Mouse (Mus musculus) liver, embryonic 14.5 days (tissue): ENCODE measurements around the gene Ptp4a2. TPM values are rescaled to one million over a fixed set of nuclear protein-coding genes. Genes with fewer than 3 reads are reported as not detected.

Source experiments
- ATAC-seq: fragments of 200-750 bp; cut with Nextera tagmentation; 2 replicates; pipeline ENCODE4 v1.8.0; 2017; ENCODE audit warnings: moderate number of reproducible peaks, mild to moderate bottlenecking, moderate library complexity; ENCODE audit not compliant: insufficient read depth
- DNase-seq, 3 experiments: peaks; one replicate each; pipeline ENCODE4 v3.0.0-alpha.2; 2012 to 2013; ENCODE audit warnings: low read depth in 3 of 3, low spot score in 3 of 3
- H3K27ac ChIP-seq: fragments of 300-500 bp; sonication (generic); 2 replicates; pipeline ENCODE4 v1.5.1; 2014; ENCODE audit warnings: moderate library complexity, mild to moderate bottlenecking, control low read depth, inconsistent platforms
- H3K27me3 ChIP-seq: fragments of 300-500 bp; sonication (generic); 2 replicates; pipeline ENCODE4 v1.6.1; 2014; ENCODE audit warnings: mild to moderate bottlenecking, low read length, moderate library complexity; ENCODE audit not compliant: control insufficient read depth, insufficient read depth
- H3K36me3 ChIP-seq: fragments of 300-500 bp; sonication (generic); replicated peaks from 2 replicates; pipeline ENCODE4 v1.6.1; 2014; ENCODE audit warnings: low read depth; ENCODE audit not compliant: control insufficient read depth, insufficient read depth
- H3K4me1 ChIP-seq, 2 experiments: fragments of 200-500 bp in 1 of 2; fragments of 300-500 bp in 1 of 2; sonication (generic) in 1 of 2; replicated peaks; 2 replicates each; pipeline ENCODE4 v1.6.1; 2012 to 2014; ENCODE audit warnings: antibody characterized with exemption in 1 of 2, inconsistent platforms in 1 of 2, low read length in 1 of 2; ENCODE audit not compliant: control insufficient read depth in 2 of 2, insufficient read depth in 2 of 2
- H3K4me2 ChIP-seq: fragments of 300-500 bp; sonication (generic); 2 replicates; pipeline ENCODE4 v1.6.1; 2014; ENCODE audit warnings: low read depth, mild to moderate bottlenecking, control low read depth, moderate library complexity
- H3K4me3 ChIP-seq, 2 experiments: fragments of 200-500 bp in 1 of 2; fragments of 300-500 bp in 1 of 2; sonication (generic) in 1 of 2; 2 replicates each; pipeline ENCODE4 v1.5.1; 2012 to 2014; ENCODE audit warnings: low read depth in 2 of 2, low read length in 2 of 2, mild to moderate bottlenecking in 2 of 2, control low read depth in 1 of 2, inconsistent platforms in 1 of 2, moderate library complexity in 1 of 2; ENCODE audit not compliant: insufficient read depth in 1 of 2
- H3K9ac ChIP-seq: fragments of 300-500 bp; sonication (generic); replicated peaks from 2 replicates; pipeline ENCODE4 v1.6.1; 2014; ENCODE audit warnings: mild to moderate bottlenecking, control low read depth, moderate library complexity
- H3K9me3 ChIP-seq: fragments of 300-500 bp; sonication (generic); 2 replicates; pipeline ENCODE4 v1.6.1; 2016; ENCODE audit warnings: low read length, mixed read lengths; ENCODE audit not compliant: control insufficient read depth
- CTCF ChIP-seq: IDR thresholded peaks from 2 replicates; pipeline ENCODE4 v1.5.1; 2016; ENCODE audit warnings: antibody characterized with exemption, low read depth, control low read depth
- EP300 ChIP-seq: IDR thresholded peaks from 2 replicates; pipeline ENCODE4 v1.6.1; 2016; ENCODE audit warnings: antibody characterized with exemption, low read depth
- WGBS: fragments of 180-500 bp; shearing (Covaris S2); extraction: QIAGEN DNeasy Blood & Tissue Kit; methylation state at CpG from one replicate; pipeline ENCODE4 v1.1.7; 2014; ENCODE audit not compliant: insufficient replicate concordance; 5-methylcytosine and 5-hydroxymethylcytosine counted together
- polyA plus RNA-seq, 2 experiments: library from polyadenylated mRNA; depleted of rRNA in 1 of 2; stranded (reverse) in 1 of 2; unstranded in 1 of 2; fragments of >200 nt; fragmentation: Nextera tagmentation in 1 of 2; extraction: Ambion mirVana in 1 of 2; gene quantifications; 2 replicates each; pipeline versions ENCODE4 v1.2.1 to v1.2.3; 2012 to 2014

Ptp4a2 gene
- polyA plus RNA-seq, 2 experiments: 42.2 to 150 TPM

DNA sequence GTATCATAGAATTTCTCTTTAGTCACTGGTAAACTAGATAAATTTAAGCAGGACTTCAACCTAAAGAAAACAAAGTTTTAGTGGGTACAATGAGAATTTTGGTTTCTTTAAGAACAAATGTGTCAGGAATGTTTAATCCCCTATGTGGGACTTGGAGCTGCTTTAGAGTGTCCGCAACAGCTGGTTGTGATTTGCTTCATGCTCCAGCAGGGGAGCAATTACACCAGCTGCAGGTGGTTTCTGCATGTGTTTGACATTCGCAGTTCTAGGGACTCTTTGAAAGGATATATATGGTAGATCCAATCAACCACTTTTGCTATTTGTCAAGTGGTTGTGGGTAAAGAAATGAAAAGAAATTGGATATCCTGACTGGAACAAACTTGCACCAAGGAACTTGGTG lies 39.5 kb downstream of the Ptp4a2 start:
- DNase-seq (no peak), ATAC-seq (no peak)
- WGBS: 88% methylated on average over 2 of the region's 2 CpGs
- Histone ChIP-seq H3K27me3 (no peaks in the 10 kb centered on the region), H3K4me1 (peaks cover 3 to 15% of the 10 kb centered on the region in 2 experiments), H3K4me2 (no peak overlapping the region), H3K36me3 (peaks cover 29% of the 10 kb centered on the region), H3K9ac (no peak overlapping the region), H3K9me3 (no peaks in the 10 kb centered on the region), H3K27ac (no peak overlapping the region), H3K4me3 (no peak overlapping the region)
- no peak for TF ChIP-seq CTCF
- no peak for TF ChIP-seq EP300

DNA sequence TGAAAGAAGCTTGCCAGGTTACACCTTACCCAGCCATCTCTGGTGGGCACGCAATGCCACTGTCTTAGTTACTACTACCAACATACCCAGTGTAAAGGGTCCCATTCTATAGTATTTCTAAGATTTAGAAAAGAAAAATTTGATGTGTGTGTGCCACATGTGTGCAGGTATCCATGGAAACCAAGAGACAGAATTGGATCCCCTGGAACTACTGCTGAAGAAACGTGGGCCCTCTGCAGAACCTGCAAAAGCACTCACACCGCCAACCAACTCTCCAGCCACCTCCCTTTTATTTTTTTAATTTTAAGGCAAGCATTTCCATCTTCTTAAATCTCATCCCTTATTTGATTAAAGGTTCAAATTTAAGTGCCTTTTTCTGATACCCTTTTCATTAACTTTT lies 40.8 kb downstream of the Ptp4a2 start:
- no peak for TF ChIP-seq EP300
- no peak for TF ChIP-seq CTCF
- DNase-seq (no peak), ATAC-seq (no peak)
- Histone ChIP-seq H3K4me3 (no peak overlapping the region), H3K9ac (no peak overlapping the region), H3K27me3 (no peaks in the 10 kb centered on the region), H3K27ac (no peak overlapping the region), H3K36me3 (peaks cover 18% of the 10 kb centered on the region), H3K4me1 (peaks cover 5 to 19% of the 10 kb centered on the region in 2 experiments), H3K4me2 (no peak overlapping the region), H3K9me3 (no peaks in the 10 kb centered on the region)
- WGBS: 87% methylated on average over 3 of the region's 3 CpGs

DNA sequence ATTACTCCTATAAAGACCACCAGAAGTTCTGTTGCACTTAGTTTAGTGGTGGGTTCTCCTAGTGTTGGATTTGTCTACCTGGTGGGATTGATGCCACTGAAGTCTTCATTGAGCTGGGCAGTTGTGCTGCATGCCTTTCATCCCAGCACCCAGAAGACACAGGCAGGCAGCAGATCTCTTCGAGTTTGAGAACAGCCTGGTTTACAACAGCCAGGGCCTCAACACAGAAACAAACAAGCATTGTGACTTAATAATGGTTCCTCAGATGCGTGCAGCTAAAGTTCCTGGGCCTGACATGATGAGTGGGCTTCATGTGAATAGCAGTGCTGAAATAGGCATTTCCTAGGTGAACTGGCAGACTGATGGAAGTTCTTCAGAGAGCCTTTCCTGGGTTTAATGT lies 42.0 kb downstream of the Ptp4a2 start:
- ATAC-seq: no peak

DNA sequence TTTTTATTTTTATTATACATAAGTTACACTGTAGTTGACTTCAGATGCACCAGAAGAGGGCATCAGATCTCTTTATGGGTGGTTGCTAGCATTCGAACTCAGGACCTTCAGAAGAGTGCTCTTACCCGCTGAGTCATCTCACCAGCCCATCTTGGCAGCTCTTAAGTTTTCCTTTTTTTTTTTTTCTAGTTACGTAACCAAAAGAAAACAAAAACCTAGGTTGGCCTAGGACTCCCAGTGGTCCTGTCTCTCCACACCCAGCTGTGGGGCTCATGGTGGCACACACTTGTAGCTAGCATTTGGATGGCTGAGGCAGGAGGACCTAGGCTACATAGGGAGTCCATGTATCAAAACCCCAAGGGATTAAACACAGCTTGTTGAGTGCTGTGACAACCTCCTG lies 43.0 kb downstream of the Ptp4a2 start:
- TF ChIP-seq CTCF (no peak), EP300 (no peak)
- peaks cover 5 to 19% of the 10 kb centered on the region in 2 experiments for H3K4me1 ChIP-seq
- 75% methylated on average over 3 of the region's 3 CpGs for WGBS
- H3K9me3 ChIP-seq: no peaks in the 10 kb centered on the region
- H3K4me3 ChIP-seq: no peak overlapping the region
- no peak overlapping the region for H3K9ac ChIP-seq
- no peak overlapping the region for H3K4me2 ChIP-seq
- no peaks in the 10 kb centered on the region for H3K27me3 ChIP-seq
- no peak for DNase-seq
- no peak for ATAC-seq
- peaks cover 5% of the 10 kb centered on the region for H3K36me3 ChIP-seq
- H3K27ac ChIP-seq: no peak overlapping the region

More for the DNA sequence above, 42.0 kb downstream of the Ptp4a2 start:
- Histone ChIP-seq H3K4me2 (no peak overlapping the region), H3K9ac (no peak overlapping the region), H3K9me3 (no peaks in the 10 kb centered on the region), H3K27me3 (no peaks in the 10 kb centered on the region), H3K4me3 (no peak overlapping the region), H3K4me1 (peaks cover 5 to 19% of the 10 kb centered on the region in 2 experiments), H3K36me3 (peaks cover 10% of the 10 kb centered on the region), H3K27ac (no peak overlapping the region)
- DNase-seq: no peak
- TF ChIP-seq CTCF (no peak), EP300 (no peak)
- WGBS: 58% methylated on average over 2 of the region's 2 CpGs

DNA sequence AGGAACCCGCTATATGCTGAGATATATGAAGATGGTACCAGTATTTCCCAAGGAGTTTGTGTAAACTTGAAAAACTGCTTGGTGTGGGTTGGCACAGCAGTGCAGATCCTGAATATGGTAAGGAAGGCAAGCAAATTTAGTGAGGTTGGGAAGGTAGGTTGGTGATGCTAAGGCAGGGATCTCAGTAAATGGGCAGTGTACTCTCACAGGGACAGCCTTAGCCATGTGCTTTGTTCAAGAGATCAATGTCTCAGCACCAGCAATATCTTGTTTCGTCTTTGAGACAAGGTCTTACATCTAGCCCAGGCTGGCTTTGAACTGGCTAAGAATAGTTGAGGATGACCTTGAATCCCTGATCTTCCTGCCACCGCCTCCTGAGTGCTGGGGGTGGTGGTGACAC lies 43.6 kb downstream of the Ptp4a2 start:
- peaks cover 3% of the 10 kb centered on the region for H3K36me3 ChIP-seq
- no peak overlapping the region for H3K9ac ChIP-seq
- TF ChIP-seq EP300 (no peak), CTCF (no peak)
- H3K4me1 ChIP-seq: peaks cover 5 to 19% of the 10 kb centered on the region in 2 experiments
- WGBS: 68% methylated on average over 3 of the region's 3 CpGs
- H3K27me3 ChIP-seq: no peaks in the 10 kb centered on the region
- no peak overlapping the region for H3K4me3 ChIP-seq
- no peak overlapping the region; the same call in 1 of the 2 replicates for H3K4me2 ChIP-seq
- no peak for DNase-seq
- H3K27ac ChIP-seq: no peak overlapping the region
- H3K9me3 ChIP-seq: no peaks in the 10 kb centered on the region
- no peak for ATAC-seq
